Mouse (Mus musculus): ENCODE results near the gene Lyzl4.
A peak's percentile ranks its signal among the peaks of the same experiment; 100 is the strongest.

Lyzl4 gene

GRCm38 (mm10) chr9:121644855-121645254, 3.0 kb upstream of the Lyzl4 start:
- DNase-seq: no peak

- peak; percentile 85 to 92 for DNase-seq
These were observed 695 bp upstream of the Lyzl4 start, which contains the start of gene Vipr1 for GRCm38 (mm10) chr9:121642401-121643181. Gene Vipr1 (plus strand): TSS chr9:121642716.

DNA sequence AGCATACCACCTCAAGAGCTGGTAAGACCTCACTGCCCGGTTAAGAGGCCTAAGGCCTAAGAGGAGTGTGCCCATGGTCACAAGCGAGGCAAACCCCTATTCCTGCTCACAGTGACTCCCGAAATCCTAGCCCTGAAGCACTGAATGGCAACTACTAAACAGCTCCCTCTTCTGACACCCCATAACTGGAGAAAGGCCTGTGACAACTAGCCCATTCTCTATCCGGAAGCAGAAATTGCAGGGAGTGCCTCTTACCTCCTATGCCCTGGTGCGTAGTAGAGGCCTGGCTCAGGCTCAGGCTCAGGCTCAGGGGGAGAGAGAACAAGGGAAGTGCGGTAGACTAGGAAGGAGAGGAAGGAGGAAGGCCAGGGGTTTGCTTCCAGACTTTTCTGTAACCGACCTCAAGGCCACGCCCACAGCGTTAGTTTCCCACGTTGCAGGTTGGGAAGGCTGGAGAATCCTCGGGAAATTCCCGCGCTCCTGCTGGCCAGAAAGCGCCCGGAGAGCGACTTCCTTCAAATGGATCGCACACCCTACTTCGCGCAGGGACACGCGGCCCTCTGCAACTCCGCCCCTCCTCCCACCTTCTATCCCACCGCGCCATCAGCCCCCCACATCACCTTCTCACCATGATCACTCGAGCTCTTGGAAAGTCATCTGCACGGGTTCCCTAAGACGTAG, 521 bp downstream of the Lyzl4 start:
- peak in 1 of 2 experiments; percentile 22 for DNase-seq

DNA sequence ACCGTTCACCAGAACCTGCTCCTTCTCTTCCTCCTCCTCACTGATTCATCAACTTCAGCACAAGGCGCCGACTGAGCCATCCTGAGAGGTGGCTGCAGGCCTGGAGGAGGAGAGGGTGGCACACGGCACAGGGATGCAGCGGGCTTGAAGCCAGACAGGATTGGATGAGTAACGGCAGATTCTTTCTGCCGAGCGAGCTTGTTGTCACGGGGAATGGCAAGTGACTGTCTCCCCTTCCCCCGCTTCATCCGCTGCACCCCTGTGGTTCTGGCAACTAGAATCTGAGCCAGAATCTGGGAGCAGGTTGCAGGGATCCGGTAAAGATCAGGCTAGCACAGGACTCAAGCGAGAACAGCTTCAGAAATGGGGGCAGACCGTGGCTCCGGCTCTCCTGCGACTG, 2.1 kb downstream of the Lyzl4 start:
- DNase-seq: peak; percentile 54 to 65

DNA sequence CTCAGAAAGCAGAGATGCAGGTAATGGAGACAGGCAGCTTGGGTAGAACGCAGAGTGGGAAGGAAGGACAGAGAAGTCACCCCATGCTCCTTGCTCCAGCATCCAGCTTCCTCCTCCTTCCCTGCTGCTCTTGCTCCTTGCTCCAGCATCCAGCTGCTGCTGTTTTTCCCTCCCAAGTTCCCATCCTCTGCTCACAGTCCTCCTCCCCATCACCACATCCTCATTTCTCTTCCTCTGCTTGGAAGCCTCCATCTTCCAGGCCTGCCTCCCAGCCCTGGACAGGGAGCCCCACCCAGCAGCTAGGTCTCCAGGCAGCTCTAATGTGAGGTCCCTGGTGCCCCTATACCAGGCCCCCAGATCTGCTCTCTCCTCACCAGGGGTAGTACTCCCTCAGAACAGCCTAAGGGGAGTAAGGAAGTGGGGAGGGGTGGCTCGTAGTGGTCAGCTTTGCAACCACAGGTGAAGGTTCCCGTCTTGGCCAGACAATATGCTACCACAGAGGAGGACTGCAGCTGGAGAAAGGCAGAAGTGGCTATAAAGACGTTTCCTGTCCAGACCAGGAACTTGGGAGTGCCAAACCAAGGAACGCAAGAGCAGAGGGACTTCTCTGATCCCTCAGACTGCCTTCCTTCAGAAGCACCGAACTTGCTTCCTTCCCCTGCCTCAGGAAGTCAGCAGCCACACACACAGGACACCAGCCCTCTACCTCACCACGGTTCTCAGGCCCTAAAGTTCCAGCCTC, 5.9 kb downstream of the Lyzl4 start:
- no peak for DNase-seq

GRCm38 (mm10) chr9:121633306-121633705, 8.6 kb downstream of the Lyzl4 start:
- DNase-seq: no peak

DNA sequence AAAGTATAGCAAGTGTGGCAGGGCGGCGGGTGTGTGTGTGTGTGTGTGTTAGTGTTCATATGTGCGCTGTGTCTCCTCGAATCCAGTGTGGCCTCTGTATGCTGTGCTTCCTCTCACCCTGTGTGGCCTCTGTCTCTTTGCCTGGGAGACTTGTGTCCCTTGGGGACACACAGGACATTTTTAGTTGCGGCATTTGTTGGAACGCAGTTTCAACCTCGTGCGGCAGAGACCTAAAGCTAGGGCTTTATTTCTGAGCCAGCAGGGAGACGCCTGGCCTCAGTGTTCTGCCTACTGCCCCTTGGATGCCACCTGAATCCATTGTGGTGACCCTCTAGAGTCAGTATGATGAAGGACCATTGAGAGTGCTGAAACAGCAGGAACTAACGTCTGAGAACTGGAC, 9.0 kb downstream of the Lyzl4 start:
- no peak for DNase-seq

- DNase-seq: no peak
These were observed 9.9 kb downstream of the Lyzl4 start for GRCm38 (mm10) chr9:121631946-121632345.

DNA sequence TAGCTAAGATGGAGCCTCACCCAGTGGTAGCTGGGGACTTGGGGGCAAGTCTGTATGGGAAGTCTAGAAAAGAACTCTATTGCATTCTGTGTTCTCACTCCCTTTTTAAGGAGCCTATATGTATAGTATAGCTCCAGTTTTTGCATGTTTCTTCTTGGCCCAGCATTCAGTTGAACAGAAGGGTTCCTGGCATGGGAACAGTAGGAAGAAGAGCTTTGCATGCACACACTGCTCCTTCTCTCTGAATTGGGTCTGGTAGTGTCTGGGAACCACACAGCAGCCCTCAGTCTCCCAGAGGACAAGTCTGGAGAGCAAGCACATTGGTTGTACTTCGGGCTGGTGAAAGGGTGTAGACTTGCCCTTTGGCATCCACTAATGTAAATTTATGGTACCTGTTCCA, 11.3 kb downstream of the Lyzl4 start:
- DNase-seq: no peak

- no peak for DNase-seq
These were observed 17.0 kb downstream of the Lyzl4 start for GRCm38 (mm10) chr9:121624920-121625319.

GRCm38 (mm10) chr9:121623235-121623634, 18.7 kb downstream of the Lyzl4 start:
- DNase-seq: no peak

DNA sequence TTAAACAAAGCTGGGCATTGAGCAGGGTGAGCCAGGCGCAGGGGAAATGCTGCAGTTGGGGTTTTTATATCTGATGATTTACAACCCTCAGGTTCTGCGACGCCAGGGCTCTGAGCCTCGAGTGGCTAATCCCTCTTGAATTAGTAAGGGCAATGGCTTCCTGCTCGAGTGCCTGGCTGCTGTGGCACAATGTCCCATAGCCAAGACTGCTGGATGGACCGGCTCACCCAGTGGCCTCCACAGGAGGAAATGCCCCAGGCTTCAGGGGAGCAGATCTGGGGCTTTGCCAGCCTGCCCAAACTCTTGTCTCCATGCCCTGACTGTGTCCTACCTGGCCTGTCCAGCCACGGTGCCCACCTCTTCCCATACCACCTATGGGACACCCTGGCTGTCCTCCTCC, 22.5 kb downstream of the Lyzl4 start:
- DNase-seq: no peak

- peak in 1 of 2 experiments; percentile 41 for DNase-seq
These were observed 25.4 kb downstream of the Lyzl4 start for GRCm38 (mm10) chr9:121616471-121616870.

GRCm38 (mm10) chr9:121614241-121614757, 27.6 kb downstream of the Lyzl4 start:
- no peak for DNase-seq

DNA sequence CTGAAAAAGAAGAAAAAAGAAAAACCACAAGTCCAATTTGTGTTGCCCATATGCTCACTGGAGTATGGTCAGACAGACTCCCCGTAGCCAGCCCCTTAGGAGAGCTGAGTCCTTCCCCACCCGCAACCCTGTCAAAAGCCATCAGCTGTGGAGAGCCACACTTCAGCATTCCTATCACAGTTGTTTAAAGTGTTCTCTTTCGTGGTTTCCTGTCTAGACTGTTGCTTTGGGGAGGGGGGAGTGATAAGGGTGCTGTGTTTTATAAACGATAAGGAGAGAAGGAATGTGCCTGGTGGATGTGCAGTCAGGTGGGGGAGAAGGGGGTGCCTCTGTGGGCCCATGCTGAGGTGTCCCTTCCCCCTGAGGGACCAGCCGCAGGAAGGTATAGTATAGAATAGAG, 28.7 kb downstream of the Lyzl4 start:
- no peak for DNase-seq

- no peak for DNase-seq
These were observed 32.5 kb downstream of the Lyzl4 start for GRCm38 (mm10) chr9:121609381-121609780.

DNA sequence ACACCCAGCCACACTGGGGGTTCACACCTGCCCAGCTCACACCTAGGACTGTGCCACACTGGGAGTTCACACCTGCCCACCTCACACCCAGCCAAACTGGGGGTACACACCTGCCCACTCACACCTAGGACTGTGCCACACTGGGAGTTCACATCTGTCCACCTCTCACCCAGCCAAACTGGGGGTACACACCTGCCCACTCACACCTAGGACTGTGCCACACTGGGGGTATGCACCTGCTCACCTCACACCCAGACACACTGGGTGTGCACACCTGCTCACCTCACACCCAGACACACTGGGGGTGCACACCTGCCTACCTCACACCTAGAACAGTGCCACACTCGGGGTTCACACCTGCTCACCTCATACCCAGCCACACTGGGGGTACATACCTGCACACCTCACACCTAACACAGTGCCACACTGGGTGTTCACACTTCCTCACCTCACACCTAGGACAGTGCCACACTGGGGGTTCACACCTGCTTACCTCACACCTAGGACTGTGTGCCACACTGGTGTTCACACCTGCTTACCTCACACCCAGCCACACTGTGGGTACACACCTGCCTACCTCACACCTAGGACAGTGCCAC, 35.3 kb downstream of the Lyzl4 start:
- no peak for DNase-seq

GRCm38 (mm10) chr9:121605414-121606278, 36.2 kb downstream of the Lyzl4 start:
- DNase-seq: peak; percentile 69 to 77

DNA sequence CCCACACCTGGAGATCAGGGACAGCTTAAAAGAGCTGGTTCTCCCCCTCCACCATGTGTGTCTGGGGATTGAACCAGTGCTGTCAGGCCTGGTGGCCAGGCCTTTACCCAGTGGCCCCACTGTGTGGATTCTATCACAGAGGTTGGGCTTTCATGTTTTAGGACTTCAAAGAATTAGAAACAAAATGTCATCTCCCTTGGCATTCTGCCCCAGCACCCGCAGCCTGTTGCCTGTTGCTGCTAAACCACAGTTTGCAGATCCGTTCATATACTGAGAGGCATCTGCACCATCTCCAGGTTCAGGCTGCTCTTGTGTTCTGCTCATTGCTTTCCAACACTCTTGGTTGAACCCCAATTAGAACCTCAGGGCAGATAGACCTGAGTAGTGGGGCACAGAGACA, 39.5 kb downstream of the Lyzl4 start:
- no peak for DNase-seq

- no peak for DNase-seq
These were observed 41.0 kb downstream of the Lyzl4 start for GRCm38 (mm10) chr9:121600861-121601427.

- no peak for DNase-seq
These were observed 41.6 kb downstream of the Lyzl4 start for GRCm38 (mm10) chr9:121600201-121600860.

Data from cerebellum, postnatal 36 days (tissue).